Mouse (Mus musculus): ENCODE data around the gene Prkcd.

GRCm38 (mm10) chr14:30641748-30642147 is 15.7 kb upstream of the Prkcd start:
- no peak for TF ChIP-seq MYOG (IDR thresholded peaks at IDR 0.05; ENCODE audit: control insufficient read depth, extremely low read depth, insufficient read length)
- no peak for TF ChIP-seq CTCF (IDR thresholded peaks at IDR 0.05; ENCODE audit: control insufficient read depth, insufficient read depth, insufficient read length)
